Mouse (Mus musculus): Measurements from ENCODE around the gene Inpp4b. TPM values are rescaled to one million over a fixed set of nuclear protein-coding genes. Genes with fewer than 3 reads are reported as not detected.

Inpp4b gene
- polyA plus RNA-seq, 1 experiment: 0.41 TPM

DNA sequence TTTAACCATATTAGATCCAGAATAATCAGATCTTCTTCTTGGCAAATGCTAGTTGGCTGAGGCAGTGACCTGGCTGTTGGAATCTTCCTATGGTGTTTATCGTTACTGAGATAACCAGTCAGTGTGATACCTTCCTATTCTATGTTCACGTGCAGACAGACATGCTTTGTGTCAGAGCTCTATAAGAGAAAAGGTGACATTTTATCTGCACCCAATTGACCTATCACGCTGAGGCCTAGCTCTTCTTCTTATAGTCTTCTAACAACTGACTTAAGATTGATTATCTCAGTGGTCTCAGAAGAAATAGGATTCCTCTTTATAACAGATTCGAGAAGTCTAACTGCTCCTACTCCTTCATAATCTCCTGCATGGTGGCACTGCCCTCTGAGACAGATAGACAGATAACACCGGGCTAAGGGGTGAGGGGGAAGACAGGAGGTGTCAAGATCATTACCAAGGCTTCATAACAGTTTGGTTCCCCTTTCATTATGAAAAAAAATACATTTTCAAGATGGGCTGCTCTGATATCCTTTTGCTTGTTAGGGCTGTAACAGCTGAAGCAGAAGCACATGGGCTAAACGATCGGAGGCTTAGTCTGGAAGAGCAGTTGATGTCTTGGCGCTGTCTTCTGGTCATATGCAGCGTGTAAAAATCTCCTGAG lies 431.1 kb downstream of the Inpp4b start:
- 71% methylated on average over 9 of the region's 9 CpGs for WGBS
- Histone ChIP-seq H3K4me1 (ENCODE audit: control insufficient read depth, insufficient read depth, insufficient read length, low read length) (no peaks in the 10 kb centered on the region), H3K4me3 (ENCODE audit: low read depth, low read length) (no peak overlapping the region), H3K36me3 (ENCODE audit: control insufficient read depth, insufficient read depth, low read length) (no peaks in the 10 kb centered on the region), H3K27ac (ENCODE audit: insufficient read depth, low read depth, low read length) (no peak overlapping the region), H3K27me3 (ENCODE audit: control insufficient read depth, insufficient read depth, low read length) (no peaks in the 10 kb centered on the region)
- TF ChIP-seq POLR2A (IDR thresholded peaks at IDR 0.05; ENCODE audit: low read depth, low read length) (no peak), CTCF (IDR thresholded peaks at IDR 0.05; ENCODE audit: extremely low read depth, insufficient read length, insufficient replicate concordance, low read depth, low read length) (no peak)

GRCm38 (mm10) chr8:81774010-81774409 lies 431.7 kb downstream of the Inpp4b start:
- H3K4me3 ChIP-seq (ENCODE audit: low read depth, low read length): no peak overlapping the region
- no peak overlapping the region for H3K27ac ChIP-seq (ENCODE audit: insufficient read depth, low read depth, low read length)
- WGBS: 68% methylated on average over 4 of the region's 4 CpGs
- no peaks in the 10 kb centered on the region for H3K4me1 ChIP-seq (ENCODE audit: control insufficient read depth, insufficient read depth, insufficient read length, low read length)
- H3K27me3 ChIP-seq (ENCODE audit: control insufficient read depth, insufficient read depth, low read length): no peaks in the 10 kb centered on the region
- H3K36me3 ChIP-seq (ENCODE audit: control insufficient read depth, insufficient read depth, low read length): no peaks in the 10 kb centered on the region
- TF ChIP-seq CTCF (IDR thresholded peaks at IDR 0.05; ENCODE audit: extremely low read depth, insufficient read length, insufficient replicate concordance, low read depth, low read length) (no peak), POLR2A (IDR thresholded peaks at IDR 0.05; ENCODE audit: low read depth, low read length) (no peak)

DNA sequence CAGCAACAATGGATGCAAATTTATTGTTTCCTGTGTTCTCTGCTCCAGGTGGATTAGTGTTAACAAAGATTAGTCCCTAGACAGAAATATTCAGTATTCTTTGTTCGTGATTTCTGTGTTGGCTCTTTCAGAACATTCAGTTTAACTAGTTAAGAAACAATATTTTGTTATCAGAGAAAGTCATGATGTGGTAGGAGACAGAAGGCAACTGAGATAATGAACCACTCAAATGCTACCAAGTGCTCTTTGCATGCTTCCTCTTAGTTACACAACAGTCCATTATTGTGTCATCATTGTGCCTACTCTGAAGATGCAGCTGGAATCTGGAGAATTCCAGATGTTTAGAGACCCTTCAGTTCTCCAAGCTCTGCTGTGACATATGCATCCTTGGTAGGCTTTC lies 432.1 kb downstream of the Inpp4b start:
- TF ChIP-seq CTCF (IDR thresholded peaks at IDR 0.05; ENCODE audit: extremely low read depth, insufficient read length, insufficient replicate concordance, low read depth, low read length) (no peak), POLR2A (IDR thresholded peaks at IDR 0.05; ENCODE audit: low read depth, low read length) (no peak)
- Histone ChIP-seq H3K27ac (ENCODE audit: insufficient read depth, low read depth, low read length) (no peak overlapping the region), H3K27me3 (ENCODE audit: control insufficient read depth, insufficient read depth, low read length) (no peaks in the 10 kb centered on the region), H3K4me1 (ENCODE audit: control insufficient read depth, insufficient read depth, insufficient read length, low read length) (no peaks in the 10 kb centered on the region), H3K36me3 (ENCODE audit: control insufficient read depth, insufficient read depth, low read length) (no peaks in the 10 kb centered on the region), H3K4me3 (ENCODE audit: low read depth, low read length) (no peak overlapping the region)
- 49% methylated on average over 1 of the region's 1 CpGs for WGBS

GRCm38 (mm10) chr8:81776516-81777237 lies 434.3 kb downstream of the Inpp4b start:
- no peaks in the 10 kb centered on the region for H3K4me1 ChIP-seq (ENCODE audit: control insufficient read depth, insufficient read depth, insufficient read length, low read length)
- no peak for TF ChIP-seq CTCF (IDR thresholded peaks at IDR 0.05; ENCODE audit: extremely low read depth, insufficient read length, insufficient replicate concordance, low read depth, low read length)
- TF ChIP-seq POLR2A (IDR thresholded peaks at IDR 0.05; ENCODE audit: low read depth, low read length): no peak
- H3K36me3 ChIP-seq (ENCODE audit: control insufficient read depth, insufficient read depth, low read length): no peaks in the 10 kb centered on the region
- no peak overlapping the region for H3K4me3 ChIP-seq (ENCODE audit: low read depth, low read length)
- no peaks in the 10 kb centered on the region for H3K27me3 ChIP-seq (ENCODE audit: control insufficient read depth, insufficient read depth, low read length)
- H3K27ac ChIP-seq (ENCODE audit: insufficient read depth, low read depth, low read length): no peak overlapping the region
- 76% methylated on average over 4 of the region's 4 CpGs for WGBS

GRCm38 (mm10) chr8:81777704-81778103 lies 435.3 kb downstream of the Inpp4b start:
- 79% methylated on average over 1 of the region's 1 CpGs for WGBS
- Histone ChIP-seq H3K27ac (ENCODE audit: insufficient read depth, low read depth, low read length) (no peak overlapping the region), H3K36me3 (ENCODE audit: control insufficient read depth, insufficient read depth, low read length) (no peaks in the 10 kb centered on the region), H3K27me3 (ENCODE audit: control insufficient read depth, insufficient read depth, low read length) (no peaks in the 10 kb centered on the region), H3K4me3 (ENCODE audit: low read depth, low read length) (no peak overlapping the region), H3K4me1 (ENCODE audit: control insufficient read depth, insufficient read depth, insufficient read length, low read length) (no peaks in the 10 kb centered on the region)
- TF ChIP-seq CTCF (IDR thresholded peaks at IDR 0.05; ENCODE audit: extremely low read depth, insufficient read length, insufficient replicate concordance, low read depth, low read length) (no peak), POLR2A (IDR thresholded peaks at IDR 0.05; ENCODE audit: low read depth, low read length) (no peak)

DNA sequence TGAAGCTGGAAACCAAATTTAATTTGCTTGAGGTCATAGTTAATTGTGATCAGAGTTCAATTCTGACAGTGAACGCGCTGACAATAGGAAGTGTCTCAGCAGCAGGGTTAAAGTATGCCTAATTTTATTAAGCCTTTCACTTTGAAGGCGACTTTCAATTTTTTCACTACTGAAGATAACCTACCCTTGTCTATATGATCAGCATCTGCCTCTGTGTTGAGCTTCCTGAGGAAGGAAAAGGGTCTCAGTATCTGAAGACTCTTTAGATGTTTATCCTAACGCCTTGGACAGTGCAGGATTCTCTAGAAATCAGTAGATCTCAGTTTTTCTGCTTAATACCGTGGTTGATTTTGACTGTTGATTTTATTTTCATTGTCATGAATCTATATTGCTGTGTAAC lies 437.1 kb downstream of the Inpp4b start:
- 81% methylated on average over 5 of the region's 5 CpGs for WGBS
- TF ChIP-seq POLR2A (IDR thresholded peaks at IDR 0.05; ENCODE audit: low read depth, low read length) (no peak), CTCF (IDR thresholded peaks at IDR 0.05; ENCODE audit: extremely low read depth, insufficient read length, insufficient replicate concordance, low read depth, low read length) (no peak)
- Histone ChIP-seq H3K4me1 (ENCODE audit: control insufficient read depth, insufficient read depth, insufficient read length, low read length) (no peaks in the 10 kb centered on the region), H3K36me3 (ENCODE audit: control insufficient read depth, insufficient read depth, low read length) (no peaks in the 10 kb centered on the region), H3K27ac (ENCODE audit: insufficient read depth, low read depth, low read length) (no peak overlapping the region), H3K4me3 (ENCODE audit: low read depth, low read length) (no peak overlapping the region), H3K27me3 (ENCODE audit: control insufficient read depth, insufficient read depth, low read length) (no peaks in the 10 kb centered on the region)

GRCm38 (mm10) chr8:81780166-81780565 lies 437.8 kb downstream of the Inpp4b start:
- Histone ChIP-seq H3K27ac (ENCODE audit: insufficient read depth, low read depth, low read length) (no peak overlapping the region), H3K36me3 (ENCODE audit: control insufficient read depth, insufficient read depth, low read length) (no peaks in the 10 kb centered on the region), H3K27me3 (ENCODE audit: control insufficient read depth, insufficient read depth, low read length) (no peaks in the 10 kb centered on the region), H3K4me3 (ENCODE audit: low read depth, low read length) (no peak overlapping the region), H3K4me1 (ENCODE audit: control insufficient read depth, insufficient read depth, insufficient read length, low read length) (peaks cover 1% of the 10 kb centered on the region; the same call in 1 of the 2 replicates)
- no peak for TF ChIP-seq POLR2A (IDR thresholded peaks at IDR 0.05; ENCODE audit: low read depth, low read length)
- TF ChIP-seq CTCF (IDR thresholded peaks at IDR 0.05; ENCODE audit: extremely low read depth, insufficient read length, insufficient replicate concordance, low read depth, low read length): no peak
- 74% methylated on average over 6 of the region's 6 CpGs for WGBS

All from small intestine, adult 2 months (tissue).